Mouse (Mus musculus) MN1 (cell line): ENCODE measurements around the gene Gpr142.
A peak's percentile ranks its signal among the peaks of the same experiment; 100 is the strongest.

ENCODE experiments used
- DNase-seq: peaks from one replicate; pipeline ENCODE4 v3.0.0-alpha.2; 2016; ENCODE audit warnings: low spot score

The Gpr142 gene

DNA sequence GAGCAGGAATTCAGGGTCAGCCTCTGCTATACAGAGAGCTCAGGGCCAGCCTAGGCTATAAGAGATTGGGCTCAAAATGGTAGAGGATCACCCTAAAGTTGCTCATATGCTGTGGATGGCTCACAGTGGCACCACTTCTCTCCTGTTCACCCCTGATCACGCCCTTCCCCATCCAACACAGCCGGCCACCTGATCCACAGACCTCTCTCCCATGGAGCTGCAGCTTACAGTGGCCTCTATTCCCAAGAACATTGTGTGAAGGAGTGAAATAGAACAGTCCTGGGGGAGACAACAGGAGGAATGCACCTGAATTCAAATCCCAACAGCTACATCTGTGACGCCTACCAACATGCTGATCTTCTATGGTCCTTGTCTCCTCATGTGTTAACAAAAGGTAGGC, at the start of gene Gpr142:
Gene Gpr142, plus strand, starts transcription at position 301 of the 400 bp plus-strand sequence.
- DNase-seq, result no peak

DNA sequence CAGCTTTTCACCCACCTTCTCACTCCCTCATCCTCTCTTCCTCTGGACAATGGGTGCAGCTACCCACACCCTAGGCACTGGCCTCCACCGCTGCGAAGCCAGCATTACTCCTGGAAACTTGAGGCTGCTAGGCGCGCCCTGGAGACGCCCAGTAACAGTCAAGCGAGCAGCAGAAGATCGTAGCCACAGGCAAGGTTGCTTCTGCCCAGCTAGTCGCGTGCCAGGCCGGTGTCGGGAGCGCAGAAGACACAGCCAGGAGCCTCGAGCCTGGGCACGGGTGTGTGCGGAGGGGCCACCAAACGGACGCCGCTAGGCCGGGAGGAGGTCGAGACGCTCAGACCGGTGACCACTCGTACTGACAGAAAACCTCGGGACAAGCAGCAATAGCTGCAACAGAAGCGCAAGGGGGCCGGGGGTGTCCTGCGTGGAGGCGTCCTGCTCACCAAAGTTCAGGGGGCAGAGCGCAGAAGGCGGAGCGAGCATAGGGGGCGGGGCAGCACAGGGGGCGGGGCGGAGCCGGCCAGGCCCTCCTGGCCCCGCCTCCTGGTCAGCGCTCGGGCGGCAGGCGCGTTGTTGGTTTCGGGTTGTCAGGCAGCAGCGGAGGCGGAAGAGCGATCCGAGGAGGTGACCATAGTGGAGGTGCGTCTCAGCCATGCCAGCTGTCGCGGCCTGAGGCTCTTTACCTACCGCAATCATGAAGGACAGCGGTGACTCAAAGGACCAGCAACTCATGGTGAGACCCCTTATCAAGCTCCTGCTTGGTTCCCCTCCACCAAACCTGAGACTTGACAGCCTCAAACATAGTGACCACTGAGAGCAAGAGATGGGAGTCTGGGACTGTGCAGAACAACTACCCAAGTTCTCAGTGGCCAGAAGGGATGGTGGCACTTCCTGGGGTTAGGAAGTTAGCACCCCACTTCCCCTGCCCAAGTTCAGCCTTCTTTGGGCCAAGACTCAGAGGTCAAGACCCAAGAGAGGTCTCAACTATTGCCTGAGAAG, 33.6 kb upstream of the Gpr142 start, which contains the start of gene Kif19a:
Gene Kif19a, plus strand, starts transcription at position 569 of the 999 bp plus-strand sequence.
- DNase-seq, result no peak

DNA sequence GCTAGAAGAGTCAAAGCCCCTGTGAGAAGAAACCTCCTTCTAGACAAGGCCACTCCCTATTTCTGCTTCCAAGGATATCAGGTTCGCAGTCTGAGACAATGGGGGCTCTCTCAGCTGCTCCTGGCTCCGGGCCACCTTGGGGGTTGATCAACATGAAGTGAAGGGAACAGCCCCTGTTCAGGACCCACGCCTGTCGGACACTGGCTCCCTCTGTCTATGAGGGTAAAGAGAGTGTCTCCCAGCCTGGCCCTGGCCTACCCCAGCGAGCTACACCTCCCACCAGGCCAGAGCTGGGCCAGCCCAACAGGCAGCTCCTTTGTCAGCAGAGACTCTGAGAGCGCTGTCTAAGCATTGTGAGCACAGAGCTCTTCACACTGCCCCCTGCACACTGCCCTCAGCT, 28.8 kb upstream of the Gpr142 start:
- no peak for DNase-seq

DNA sequence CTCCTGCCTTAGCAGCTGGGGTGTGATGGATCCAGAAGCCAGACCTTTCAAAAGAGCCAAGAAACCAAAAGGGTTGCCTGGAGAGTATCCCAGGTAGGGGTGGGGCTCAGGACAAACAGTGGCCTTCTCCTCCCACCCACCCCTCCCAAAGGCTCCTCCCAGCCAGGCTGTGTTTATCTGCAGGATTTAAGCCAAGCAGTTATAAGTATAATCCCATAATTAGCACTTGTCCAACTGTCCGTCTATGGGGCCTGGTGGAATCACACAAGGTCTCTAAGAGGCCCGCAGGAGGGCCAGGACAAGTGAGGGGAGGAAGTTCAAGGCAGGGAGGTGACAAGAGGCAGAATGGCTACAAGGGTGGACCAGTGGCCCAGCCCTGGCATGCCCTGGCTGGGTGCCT, 26.8 kb upstream of the Gpr142 start:
- no peak for DNase-seq

DNA sequence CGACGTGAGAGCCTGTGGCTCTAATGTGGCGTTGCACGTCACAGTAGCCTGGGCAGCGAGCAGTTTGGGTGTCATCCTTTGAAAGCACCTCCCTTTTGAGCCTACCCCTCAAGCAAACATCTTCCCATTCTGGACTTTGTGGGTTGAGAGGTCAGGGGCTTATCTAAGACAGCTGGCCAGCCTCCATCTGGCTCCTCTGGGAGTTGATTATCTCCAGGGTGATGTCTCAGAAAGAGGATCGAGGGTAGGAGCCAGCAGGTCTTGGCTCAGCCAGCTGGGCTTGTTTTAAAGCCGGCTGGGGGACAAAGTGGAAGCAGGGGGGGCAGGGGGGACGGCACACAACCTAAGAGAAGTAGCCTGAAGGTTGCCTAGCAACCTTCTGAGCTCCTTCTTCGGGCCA, 18.6 kb upstream of the Gpr142 start:
- DNase-seq, result no peak

DNA sequence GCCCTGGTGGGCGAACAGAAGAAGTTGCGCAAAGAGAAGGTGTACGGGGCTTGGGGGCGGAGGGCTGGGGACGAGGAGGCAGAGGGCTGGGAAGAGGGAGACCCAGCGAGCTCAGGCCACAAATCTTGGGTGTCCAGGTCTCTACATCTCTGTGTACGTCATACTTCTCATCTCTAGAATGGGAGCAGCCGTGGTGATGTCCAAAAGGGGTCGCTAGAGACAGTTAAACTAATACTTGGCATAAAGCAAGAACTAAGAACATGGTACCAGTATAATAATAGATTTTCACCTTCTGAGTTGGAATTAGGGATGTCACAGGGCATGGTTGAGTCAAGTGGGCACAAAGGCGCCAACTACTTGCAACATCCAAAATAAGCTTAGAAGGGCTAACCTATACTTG, 12.8 kb upstream of the Gpr142 start:
- no peak for DNase-seq

DNA sequence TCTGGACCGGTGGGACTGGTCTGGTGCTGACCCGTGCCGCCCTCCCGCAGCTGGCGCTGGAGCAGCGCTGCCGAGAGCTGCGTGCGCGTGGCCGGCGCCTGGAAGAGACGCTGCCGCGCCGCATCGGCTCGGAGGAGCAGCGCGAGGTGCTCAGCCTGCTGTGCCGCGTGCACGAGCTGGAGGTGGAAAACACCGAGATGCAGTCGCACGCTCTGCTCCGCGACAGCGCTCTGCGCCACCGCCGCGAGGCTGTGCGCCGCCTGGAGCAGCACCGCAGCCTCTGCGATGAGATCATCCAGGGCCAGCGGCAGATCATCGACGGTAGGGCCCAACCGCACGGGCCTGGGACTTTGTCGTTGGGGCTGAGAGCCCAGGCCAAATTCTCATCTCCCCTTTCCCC, 12.4 kb upstream of the Gpr142 start:
- no peak for DNase-seq

DNA sequence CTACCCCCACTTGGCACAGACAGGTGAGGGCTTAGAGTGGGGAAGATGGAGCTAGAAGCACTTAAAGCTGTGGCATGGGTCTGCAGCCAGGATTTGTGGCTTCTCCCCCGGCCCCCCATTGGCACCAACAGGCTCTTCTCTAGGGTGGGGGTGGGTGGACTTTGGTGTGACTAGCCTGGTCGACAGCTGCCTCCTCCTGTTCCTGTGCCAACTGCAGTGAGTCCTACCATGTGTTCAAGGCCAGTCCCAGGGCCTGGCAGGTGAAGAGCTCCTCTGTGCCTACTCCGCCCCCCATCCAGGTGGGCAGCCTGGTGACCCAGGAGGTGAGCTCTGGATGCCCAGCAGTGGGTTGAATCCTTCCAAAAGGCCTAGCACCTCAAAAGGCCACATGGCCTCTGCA, 11.1 kb upstream of the Gpr142 start:
- no peak for DNase-seq

DNA sequence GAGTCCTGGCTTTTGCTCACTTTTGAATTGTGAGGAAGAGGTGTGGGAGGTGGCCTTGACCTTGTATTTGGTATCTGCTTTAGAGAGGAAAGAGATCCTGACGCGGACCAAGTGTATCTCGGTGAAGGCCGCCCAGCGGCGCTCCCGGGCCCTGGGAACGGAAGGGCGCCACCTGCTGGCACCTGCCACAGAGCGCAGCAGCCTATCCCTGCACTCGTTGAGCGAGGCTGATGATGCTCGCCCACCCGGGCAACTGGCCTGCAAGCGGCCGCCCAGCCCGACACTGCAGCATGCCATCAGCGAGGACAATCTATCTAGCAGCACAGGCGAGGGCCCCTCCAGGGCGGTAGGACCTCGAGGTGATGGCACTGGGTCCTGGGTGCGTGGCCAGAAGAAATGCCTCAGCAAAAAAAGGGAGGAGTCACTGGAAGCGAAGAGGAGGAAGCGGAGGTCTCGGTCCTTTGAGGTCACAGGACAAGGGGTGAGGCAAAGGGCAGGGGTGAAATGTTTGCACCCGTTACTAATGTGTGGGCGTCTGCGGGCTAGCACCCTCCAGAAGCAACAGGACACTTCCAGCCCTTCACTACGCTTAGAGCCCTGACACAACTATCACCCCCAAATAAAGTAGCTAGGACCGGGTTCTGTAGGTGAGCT, 9.5 kb upstream of the Gpr142 start:
- DNase-seq, result peak; percentile 31

DNA sequence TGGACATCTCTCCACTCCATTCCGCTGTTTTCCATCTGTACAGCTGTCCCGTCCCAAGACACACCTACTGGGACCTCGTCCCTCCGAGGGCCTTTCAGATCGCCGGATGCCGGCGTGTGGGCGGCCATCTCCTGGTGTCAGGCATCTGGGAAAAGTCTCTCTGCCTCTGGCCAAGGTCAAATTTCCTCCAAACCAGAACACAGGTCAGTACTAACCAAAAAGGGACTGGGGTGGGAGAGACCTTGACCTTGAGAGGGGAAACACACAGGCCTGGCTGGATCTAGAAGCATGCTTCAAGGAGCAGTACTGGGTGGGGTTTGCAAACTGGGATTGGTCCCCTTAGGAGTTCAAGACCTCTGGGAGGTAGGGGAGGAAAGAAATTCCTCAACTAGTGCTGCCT, 9.0 kb upstream of the Gpr142 start:
- DNase-seq, result no peak

DNA sequence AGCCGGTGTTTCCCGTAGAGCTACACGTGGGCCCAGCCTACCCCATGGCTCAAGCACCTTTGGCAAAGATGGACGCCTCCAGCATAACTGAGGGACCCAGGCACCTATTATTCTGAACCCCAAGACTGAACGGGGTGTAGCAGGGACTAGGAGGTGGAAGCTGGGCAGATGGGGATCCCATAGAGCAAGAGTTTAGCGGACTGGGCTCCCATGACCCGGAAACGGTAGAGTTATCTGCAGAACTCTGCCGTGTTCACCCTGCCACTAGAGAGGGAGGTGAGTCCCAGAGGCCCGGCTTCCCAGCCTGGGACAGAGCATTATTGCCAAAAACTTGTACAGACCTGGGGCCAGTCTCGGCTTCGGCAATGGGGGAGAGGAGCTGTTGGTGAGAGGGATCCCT, 8.6 kb upstream of the Gpr142 start:
- no peak for DNase-seq

DNA sequence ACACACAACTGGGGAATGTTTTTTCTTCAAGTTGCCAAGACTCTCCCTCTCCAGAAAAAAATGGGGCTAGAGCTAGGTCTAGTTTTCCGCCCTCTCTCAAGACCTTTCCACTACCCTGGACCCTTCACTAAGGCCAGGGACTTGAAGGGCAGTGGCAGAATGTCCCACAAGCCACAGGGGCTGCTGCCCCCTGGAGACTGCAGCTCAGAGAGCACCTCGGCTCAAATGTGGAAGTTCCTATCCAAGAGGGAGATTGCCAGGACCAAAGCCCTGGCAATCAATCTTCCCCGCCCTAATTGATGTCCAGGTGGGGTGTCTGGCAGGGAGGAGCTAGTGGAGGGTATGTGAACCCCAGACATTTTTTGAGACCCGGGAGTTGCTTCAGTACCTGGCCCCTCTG, 7.9 kb upstream of the Gpr142 start:
- no peak for DNase-seq

DNA sequence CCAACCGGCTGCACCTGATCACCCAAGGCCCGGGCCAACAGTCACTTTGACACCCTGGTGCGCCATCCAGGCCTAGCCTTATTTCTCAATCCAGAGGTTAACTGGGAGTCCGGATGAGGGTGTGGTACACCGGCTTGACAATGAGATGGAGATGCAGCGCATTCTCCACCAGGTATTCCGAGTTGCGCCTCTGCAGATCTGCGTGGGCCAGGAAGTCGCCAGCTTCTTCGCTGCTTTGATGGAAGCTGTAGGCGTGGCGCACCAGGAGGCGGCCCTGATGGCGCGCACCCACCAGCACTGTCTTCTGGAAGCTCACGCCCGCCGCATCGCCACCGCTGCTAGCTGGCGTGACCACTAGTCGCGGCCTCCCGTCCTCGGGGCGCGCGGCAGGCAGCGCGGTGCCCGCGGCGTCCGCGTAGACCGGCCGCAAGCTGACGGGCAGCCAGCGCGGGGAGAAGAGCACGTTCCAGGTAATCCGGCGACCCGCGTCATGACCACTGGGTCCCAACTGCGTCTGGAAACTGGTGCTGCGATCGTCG, 7.3 kb upstream of the Gpr142 start:
- no peak for DNase-seq

DNA sequence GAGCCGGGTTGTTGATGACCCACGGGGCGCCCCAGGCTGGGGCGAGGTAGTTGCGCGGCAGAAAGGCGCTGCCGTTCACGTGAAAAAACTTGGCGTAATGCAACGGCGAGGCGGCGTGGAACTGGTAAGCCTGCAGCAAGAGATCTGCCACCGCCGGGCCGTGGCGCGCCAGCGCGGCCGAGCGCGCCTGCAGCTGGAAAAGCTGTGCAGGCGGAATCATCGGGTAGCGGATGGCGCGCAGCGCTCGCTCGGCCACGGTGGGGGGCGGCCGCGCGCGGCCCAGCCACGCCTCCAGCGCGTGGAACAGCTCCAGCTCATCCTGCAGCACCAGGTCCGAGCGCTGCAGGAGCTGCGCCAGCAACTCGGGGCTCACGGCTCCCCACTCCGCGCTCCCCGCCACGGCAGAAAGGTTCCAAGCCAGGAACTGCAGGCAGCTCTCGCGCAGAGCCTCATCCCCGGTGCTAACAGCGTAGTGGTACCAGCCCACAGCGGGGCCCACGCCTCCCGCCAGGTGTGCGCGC, 6.8 kb upstream of the Gpr142 start:
- no peak for DNase-seq

DNA sequence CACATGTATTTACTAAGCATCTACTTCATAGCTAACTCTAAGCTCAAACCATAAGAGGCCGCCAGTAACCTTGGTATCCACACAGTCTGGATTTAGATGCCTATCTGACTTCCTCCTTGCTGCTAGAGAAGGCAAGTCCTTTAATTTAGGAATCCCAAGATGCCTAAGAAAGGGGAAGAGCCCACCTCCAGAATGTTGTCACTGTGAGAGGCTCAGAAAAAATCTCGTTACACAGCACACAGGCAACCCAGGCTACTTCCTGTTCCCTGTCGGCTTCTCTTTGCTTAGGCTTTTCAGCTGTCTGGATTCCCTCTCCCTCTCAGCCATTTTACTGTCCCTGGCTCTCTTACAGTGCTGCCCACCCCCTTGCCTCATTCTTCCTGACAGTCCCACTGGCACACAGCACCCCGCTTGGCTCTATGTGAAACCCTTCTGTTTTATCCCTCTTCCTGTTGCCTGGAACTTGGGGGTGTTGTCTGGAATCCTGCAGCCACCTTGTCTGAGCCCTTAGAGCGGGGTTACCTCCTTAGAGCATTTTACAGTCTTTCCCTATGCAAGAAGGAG, 5.7 kb upstream of the Gpr142 start:
- no peak for DNase-seq

DNA sequence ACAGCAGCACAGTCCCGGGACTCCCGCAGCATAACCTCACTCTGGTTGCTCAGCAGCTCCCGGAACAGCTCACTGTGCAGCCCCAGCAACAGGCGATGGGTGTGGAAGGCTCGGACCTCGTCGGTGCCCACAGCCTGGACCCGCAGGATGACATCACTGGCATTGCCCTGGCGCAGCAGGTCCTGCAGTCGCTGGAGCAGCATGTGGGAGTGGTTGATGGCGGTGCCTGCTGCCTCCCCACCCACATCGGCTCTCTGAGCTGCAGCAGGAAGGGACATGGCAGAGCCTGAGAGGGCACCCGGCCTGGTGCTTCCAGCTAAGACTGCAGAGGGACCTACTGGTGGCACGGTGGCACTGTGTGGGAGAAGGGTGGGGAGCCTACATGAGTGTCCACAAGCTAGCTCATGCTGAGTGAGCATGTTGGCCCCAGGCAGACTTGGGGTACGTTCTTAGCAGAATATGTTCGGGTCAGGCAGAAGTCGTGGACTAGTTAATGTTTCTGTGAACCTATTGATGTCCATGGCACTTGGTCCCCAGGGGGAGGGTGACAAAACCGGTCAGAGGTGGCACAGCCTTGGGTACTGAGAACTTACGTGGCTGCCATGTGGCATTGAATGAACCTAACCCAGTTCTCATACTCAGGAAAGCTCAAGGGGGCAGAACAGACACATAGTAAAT, 4.7 kb upstream of the Gpr142 start:
- peak; percentile 14 for DNase-seq

DNA sequence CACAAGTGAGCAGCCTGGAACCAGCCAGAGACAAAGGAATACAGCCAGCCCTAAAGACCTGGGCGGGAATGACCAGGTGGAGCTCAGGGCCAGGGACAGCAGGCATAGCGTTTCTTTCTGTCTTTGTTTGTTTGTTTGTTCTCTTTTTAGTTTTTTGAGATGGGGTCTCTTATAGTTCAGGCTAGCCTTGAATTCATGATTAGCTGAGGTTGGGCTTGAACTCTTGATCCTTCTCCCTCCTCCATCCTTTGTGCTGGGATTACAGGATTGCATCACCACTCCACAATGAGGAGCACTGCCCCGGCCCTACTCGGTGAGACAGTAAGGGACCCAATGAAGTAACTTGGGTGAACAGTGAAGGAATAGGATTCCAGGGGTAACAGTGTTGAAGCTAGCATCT, 4.0 kb upstream of the Gpr142 start:
- DNase-seq, result no peak

DNA sequence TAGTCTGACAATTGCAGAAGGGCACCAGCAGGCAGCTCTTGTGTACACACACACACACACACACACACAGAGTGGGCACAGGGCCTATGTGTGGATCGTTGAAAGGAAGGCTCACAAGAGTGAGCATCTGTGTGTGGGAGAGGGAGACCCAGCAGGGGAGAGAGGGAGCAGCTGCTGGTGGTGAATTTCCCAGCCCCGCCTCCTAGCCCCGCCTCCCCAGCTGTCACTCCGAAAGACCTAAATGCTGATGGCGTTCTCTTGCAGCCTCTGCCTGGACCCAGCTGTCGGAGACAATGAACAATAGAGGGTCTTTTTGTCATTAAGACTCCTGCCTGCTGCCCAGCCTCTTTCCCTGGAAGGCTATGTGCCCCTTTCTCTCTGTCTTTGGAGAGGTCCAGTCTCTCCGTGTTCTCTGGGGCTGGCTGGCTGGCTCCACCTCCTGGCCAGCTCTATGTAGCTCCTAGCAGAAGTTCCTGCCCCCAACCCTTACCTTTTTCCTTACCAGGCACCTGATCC, 3.4 kb upstream of the Gpr142 start:
- no peak for DNase-seq

DNA sequence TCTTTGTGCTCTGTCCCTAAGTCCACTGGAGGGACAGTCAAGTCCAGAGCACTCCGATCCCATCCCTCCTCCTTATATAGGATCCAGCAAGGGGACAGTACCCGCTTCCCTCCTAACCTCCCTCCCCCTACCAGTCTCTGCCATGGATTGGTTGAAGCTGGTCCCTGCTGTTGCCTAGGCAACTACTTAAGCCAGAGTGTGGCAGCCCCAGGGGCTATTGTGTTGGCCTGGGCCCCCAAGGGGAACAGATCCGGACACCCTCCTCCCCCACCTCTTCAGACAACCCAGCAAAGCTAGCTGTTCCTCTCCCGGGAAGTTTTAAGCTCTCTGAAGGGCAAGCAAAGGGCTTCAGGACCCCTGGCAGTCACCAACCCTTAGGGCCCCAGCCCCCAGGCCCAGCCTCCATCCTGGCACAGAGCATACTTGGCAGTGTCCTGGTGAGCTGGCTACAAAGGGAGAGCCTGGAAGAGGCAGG, 2.8 kb upstream of the Gpr142 start, which contains the start of gene Btbd17:
Gene Btbd17, minus strand, starts transcription at position 98 of the 475 bp plus-strand sequence.
- no peak for DNase-seq

DNA sequence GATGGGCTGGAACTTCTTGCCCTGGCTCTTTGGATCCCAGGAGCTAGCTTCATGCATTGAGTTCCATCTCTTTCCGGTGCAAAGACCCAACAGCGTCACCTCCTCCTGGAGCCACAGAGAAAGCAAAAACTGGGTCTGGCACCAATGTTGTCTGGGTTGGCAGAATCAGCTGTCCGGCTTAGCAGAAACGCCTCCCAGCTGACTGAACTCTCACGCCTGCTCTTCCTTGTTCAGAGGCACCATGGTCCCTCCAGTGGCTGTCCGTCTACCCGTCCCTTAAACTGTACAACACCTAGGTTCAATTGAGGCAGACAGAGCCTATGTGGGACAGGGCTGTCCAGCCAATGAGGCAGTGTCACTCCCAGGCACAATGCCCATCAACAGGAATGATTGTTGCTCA, 1.5 kb upstream of the Gpr142 start:
- DNase-seq, result no peak

DNA sequence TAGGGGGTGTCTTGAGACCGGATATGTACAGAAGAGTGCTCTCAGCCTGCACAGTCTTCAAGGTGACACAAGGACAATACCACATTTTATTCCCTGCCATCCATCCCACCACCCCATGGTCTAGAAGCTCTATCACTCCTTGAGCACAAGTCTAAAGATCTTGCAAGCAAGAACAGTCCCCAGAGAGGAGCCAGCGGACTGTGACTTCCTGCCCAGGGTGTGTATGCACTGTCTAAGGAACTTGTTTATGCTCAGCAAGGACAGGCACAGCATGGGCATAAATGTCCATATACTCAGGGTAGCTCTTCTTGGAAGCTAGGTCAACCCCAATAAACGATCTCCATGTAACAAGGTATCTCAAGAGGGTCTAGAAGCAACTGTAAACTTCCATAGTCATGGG, 743 bp upstream of the Gpr142 start:
- DNase-seq, result no peak
